Mouse (Mus musculus) cerebellum, postnatal 14 days (tissue): ENCODE data around the gene Hoxd3.

Experiments
- DNase-seq, 2 experiments: peaks; one replicate each; pipeline ENCODE4 v3.0.0; 2021; ENCODE audit warnings: mixed read lengths in 2 of 2

Gene Hoxd3

DNA sequence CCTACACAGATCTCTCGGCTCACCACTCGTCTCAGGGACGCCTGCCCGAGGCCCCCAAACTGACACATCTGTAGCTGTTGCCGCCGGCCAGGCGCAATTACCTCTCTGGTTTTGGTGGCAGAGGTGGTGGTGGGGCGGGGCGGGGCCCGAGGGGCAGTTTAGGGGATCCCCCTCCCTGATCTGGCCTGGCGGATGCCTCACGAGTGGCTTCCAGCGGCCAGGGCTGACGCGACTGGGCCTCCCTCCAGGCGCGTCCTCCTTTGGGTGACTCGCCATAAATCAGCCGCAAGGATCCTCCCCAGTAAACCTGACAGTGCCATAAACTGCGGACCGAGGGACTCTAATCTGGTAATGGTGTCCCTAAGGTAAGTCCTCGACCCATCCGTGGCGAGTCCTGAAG, 35.3 kb downstream of the Hoxd3 start:
- no peak for DNase-seq

DNA sequence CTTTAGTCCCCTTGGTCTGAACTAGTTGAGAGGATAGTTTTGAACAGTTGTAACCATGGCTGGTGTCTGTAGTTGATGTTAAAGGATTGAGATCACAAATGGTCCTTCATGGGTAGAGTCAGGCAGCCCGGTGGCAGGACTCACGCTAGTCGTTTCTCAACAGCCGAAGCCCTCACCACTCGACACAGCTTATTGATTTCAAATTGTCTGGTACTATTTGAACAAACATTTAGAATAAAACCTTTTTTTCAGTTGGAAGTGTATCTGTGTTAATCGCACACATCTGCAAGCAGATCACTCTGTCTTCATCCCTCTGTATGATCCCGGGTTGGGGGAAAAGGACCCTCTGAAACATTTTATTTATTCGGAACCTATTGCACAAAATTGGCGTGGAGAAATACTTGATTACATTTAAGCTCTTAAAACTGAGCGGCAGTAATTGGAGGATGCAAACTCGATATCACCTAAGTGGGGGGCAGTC, 36.0 kb downstream of the Hoxd3 start:
- DNase-seq = peak in 1 of 2 experiments; percentile 28

DNA sequence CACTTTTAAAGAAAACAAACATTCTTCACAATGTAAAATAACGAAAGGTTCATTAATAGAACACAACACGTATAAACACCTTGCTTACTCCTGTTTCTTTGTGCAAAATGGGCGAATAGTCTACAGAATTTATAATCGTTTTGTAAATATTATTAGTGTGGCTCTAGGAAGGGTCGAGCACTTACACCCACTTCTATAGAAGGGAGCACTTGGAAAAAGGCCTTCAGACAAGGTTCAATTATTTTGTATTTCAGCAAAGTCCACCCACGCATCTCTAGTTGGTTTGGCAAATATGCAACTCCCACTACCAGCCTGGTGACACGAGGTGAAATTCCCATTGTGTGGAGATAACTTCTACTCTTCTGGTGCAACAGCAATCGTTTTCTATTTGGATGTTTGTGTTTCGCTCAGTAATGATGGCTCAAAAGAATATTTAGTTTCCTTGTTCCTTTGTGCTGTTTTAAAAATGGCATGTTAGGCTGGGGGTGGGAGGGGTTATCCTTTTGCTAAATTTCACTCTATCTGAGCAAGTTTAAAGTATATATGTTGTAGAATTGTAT, 36.8 kb downstream of the Hoxd3 start:
- peak; percentile 2 to 40 for DNase-seq

DNA sequence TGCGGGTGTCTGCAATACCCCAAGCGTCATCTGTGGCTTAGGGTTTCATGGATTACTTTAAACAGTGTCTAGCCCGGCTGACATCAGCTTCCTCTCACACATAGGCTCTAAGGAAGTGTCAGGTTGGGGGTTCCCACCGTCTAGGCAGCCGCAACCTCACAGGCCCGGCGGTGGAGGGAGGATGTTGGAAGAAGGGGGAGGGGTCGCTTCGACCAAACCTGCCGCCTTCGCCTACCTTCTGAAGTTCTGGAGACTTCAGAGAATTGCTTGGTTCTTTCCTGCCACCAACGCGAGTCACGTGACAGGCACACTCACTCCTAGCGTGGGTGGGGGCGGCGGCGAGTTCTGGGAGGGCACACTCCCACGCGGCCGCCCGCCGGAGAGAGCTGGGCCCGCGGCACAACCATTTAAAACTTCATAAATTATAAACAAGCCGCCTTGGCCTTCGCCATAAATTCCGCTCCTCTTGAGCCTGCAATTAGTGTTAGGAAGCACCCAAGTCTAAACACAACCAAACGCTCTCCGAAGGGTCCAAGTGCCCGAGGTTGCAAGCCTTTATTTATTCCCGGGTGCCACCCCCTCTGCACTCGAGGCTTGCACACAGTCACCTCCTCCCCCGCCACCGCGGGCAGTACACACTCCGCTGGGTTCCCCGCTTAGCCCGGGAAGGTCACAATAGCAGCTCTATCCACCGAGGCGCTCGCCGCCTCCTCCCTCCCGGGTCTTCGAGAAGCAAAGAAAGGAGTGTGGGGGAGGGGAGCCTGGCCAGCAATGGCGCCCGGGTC, 37.8 kb downstream of the Hoxd3 start:
- DNase-seq = peak; percentile 20 to 32

DNA sequence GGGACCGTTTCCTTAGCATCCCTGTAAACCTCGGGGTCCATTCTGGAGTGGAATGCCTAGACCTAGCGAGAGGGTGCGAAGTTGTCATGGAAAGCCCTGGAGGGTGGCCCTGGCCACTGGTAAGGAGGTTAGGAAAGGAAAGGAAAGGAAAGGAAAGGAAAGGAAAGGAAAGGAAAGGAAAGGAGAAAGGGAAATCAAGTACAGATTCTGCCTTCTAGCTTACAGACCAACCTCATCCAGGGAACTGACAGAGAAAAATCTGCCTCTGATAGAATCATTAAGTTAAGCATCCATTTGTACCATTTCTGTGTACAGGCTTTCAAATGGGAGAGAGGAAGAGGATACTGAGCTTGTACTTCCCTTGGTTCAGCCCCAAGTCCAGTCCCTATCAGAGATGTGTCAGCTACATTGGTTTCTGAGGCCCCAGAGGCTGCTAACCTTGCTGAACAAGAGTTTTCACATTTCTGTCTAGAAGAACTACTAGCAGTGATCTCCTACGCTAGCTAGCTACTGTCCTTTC, 39.1 kb downstream of the Hoxd3 start:
- DNase-seq = no peak

DNA sequence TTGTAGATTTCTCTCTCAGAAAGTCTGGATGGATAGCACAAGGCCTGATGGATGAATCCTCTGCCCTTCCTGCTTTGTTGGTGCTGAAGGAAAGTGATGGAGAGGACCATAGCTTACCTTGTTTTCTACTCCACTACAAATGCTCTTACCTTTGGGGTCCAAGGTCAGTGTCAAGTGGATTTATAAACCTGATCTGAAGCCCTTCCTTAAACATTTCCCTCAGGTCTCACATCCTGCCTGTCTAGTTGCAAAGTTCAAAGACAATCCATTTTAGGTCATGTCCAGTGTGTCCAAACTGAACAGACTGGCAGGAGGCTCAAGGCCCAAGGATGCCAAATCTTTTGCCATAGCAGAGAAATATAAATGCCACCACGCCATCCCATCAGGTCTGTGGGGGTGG, 40.1 kb downstream of the Hoxd3 start:
- DNase-seq = no peak

DNA sequence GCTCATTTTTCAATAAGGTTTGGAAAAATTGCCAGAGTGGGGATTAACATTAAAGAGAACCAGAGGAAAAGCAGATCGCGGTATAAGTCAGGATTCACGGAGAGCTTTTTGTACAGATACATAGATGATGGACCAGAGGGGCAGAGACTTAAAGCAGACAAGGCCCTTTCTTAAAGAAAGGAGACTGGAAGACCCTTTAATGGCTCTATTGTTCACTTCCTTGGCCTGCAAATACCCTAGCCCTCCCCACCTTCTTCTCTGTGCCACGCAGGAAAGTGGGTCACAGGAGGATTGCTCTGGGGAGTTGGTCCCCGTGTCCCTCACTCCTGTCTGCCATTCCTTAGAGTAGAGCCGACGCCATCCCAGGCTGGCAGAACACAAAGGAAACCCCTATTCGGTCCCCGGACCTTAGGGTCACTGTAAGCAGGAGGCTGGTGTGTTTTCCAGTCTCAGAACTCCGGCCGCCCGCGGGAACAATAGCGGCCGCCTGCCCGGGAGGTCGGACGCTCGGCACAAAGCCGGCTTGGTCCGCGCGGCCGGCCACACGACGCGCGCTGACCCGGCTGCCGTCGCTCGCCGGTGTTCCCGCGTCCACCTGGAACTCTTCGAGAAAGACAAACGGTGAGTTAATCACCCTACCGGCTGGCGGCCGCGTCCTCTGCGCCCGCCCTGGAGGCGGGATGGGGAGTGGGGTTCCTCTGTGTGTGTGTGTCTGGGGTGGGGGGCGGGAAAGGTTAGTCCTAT, 40.9 kb downstream of the Hoxd3 start:
- DNase-seq = no peak

DNA sequence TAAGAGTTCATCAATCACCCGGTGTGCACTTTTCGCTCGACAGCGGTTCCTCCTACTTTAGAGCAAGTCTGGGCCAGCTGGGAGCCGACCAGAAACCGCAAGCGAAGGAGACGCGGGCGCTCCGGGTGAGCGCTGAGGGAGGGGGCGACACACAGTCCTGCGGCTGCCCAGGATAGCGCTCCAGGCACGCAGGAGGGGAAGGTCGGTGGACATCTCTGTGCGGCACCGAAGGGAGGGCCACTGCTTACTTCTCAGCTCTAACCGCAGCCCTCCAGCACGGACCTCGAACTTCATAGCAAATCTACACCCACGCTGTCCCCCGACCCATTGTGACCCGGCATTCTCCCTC, 41.4 kb downstream of the Hoxd3 start:
- no peak for DNase-seq

DNA sequence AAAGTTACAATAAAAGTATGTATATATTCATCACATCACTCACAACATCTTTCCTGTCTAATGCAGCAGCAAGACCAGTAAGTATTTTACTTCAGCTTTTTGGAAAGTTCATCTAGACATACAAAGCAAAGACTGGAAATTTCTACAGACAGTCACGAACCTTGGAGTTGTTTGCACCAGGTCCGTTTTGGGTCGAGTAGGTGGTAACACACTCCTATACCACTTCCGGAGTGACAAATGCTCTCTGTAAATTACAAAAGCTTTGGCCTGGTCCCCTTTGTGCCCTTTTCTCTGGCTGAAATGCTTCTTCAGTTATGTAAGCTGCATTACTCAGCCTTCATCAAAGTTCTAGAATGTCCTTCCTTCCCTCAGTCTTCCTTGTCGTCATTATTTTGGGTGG, 42.0 kb downstream of the Hoxd3 start:
- no peak for DNase-seq

DNA sequence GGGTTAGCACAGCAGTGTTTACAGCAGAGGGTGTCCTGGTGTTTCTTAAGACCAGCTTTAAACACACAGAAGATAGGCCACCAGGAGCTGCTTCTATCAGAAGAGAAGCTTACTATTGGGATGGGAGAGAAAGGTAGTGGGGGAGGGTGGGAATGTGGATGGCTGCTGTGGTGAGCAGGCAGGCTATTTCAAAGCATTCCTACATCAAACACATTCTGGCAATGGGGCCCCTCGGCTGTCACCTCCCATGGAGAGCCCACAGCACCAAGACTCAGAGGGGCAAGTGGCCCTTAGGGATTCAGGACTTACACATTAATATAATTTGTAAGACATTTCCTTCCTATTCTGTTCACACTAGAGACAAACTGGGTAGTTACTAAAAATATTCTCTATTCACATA, 48.4 kb downstream of the Hoxd3 start:
- no peak for DNase-seq

DNA sequence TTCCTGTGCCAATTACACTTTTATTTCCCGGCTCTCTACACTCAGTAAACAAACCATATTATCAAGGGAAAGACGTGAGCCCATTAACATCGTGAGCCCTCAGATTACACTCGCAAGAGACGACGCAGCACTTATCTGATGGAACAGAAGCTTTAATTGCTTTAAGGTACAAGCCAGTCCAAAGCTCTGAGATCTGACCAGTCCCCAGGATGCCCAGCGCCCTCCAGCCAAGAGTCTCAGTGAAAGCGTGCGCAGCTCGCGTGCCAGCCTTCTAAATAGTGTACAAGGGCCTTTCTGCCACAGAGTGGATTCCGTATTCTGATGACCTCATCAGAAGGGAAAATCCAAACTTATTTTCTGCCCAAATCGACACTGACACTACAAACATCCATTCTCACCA, 50.2 kb downstream of the Hoxd3 start:
- DNase-seq = no peak

DNA sequence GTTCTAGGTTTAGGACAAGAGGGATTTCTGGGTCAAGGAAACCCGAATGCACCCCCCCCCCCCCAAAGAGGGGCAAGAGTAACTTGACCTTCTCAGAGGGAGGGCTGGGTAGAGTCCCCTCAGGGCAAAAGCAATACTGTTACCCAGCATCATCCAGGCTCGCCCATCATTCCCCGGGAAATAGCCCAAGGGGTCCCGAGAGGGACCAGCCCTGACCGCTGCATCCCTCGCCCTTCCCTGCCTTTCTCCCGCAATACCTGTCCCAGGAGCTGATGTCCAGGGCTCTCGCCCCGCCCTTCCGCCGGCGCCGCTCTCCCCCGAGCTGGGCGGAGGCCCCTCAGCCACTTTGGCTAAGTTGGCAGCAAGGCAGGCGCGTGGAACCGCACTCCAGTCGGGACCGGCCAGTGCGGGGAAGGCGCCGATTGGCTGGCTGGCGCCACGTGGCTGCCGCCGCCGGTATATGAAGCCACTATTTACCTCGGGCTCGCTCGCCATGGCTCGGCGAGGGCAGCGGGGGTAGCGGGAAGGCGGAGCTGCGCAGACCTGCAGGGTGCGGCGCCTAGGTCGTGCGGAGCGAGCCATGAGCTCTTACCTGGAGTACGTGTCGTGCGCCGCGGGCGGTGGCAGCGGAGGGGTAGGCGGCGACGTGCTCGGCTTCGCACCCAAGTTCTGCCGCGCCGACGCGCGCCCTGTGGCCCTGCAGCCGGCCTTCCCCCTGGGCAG, 51.0 kb downstream of the Hoxd3 start, which contains the start of gene Hoxd1:
Gene Hoxd1, plus strand, starts transcription at position 459 of the 723 bp plus-strand sequence.
- peak; percentile 33 to 35 for DNase-seq

DNA sequence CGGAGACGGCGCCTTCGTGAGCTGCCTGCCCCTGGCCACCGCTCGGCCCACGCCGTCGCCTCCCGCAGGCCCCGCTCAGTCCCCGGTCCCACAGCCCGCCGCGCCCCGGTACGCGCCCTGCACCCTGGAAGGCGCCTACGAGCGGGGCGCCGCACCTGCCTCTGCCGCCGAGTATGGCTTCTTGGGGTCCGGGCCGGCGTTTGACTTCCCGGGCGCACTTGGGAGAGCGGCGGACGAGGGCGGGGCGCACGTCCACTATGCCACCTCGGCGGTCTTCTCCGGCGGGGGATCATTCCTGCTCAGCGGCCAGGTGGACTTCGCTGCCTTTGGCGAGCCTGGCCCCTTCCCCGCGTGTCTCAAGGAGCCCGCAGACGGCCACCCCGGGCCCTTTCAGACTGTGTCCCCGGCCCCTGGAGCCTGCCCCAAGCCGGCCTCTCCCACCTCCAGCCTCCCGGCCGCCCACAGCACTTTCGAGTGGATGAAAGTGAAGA, 51.6 kb downstream of the Hoxd3 start:
- DNase-seq = no peak

DNA sequence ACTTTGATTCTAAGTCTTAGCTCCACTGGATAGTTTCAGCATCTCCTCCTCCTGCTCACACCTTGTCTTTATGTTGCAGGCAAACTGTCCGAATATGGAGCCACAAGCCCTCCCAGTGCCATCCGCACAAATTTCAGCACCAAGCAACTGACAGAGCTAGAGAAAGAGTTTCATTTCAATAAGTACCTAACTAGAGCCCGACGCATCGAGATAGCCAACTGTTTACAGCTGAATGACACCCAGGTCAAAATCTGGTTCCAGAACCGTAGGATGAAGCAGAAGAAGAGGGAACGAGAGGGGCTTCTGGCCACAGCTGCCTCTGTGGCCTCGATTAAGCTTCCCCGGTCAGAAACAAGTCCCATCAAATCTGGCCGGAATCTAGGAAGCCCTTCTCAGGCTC, 52.2 kb downstream of the Hoxd3 start:
- no peak for DNase-seq

DNA sequence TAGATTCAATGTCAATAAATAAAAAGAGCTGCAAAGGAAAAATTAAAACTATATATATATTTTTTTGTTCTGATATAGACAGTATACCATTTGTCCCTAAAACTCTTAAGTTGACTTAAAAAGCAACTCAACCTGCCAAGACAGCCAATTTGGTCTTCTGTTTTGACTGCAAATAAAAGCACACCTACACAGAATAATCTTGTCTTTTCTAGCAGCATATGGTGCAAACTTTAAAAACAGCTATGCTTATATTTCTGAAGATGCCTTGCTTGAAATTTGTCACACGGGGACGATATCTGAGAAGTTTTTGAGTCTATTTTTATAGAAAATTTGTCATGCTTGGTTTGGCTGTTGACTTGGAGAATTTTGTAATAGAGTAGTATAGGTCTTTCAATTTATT, 62.6 kb downstream of the Hoxd3 start:
- DNase-seq = no peak

DNA sequence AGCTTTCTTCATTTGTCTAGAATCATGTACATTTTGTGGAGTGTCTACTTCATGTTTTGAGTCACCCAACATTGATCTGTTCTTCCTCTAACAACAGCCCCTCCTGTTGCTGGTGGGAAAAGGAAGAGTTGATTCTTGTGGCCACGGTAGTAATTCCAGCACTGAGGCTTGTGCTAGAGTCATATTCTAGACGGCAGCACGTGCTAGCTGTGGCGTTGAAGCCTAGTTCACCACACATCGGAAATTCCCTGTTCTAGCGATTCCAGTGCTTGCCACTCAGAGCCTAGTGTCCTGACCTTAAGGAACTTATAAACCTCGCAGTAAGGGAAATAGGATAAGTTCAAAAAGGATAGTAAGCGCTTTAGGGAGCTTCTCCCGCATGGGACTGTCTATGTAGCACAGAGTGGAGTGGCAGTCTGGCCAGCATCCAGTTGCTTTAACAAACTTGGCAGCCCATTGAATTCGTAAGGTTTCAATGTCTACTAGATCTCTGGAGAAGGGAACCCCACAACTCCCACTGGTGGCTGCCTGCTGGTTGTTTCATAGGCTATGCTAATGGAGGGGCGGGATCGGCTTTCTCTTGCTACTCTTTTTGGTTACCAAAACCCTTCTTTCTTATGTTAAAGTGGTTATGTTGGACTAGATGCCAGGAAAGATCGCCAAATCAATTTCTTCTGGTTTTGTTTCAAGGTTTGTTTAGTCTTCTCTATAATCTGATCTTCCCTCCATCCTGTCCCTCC, 66.0 kb downstream of the Hoxd3 start:
- DNase-seq = no peak

DNA sequence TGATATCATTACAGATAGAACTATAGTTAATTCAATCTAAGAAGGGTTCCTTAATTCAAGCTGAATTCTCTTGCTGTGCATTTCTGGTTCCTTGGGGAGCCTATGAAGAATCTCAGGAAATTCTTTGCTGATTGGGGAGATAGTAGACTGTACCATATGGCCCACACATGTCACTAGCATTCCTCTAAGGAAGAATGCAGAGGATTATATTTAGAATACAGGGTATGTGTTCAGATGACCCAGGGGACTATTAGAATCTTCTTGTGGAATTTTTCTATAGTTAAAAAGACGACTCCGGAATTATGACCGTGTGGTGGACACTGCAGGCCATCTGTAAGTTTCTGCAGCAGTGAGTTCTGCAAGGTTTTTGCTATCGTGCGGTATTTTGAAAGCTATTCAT, 69.7 kb downstream of the Hoxd3 start:
- no peak for DNase-seq

DNA sequence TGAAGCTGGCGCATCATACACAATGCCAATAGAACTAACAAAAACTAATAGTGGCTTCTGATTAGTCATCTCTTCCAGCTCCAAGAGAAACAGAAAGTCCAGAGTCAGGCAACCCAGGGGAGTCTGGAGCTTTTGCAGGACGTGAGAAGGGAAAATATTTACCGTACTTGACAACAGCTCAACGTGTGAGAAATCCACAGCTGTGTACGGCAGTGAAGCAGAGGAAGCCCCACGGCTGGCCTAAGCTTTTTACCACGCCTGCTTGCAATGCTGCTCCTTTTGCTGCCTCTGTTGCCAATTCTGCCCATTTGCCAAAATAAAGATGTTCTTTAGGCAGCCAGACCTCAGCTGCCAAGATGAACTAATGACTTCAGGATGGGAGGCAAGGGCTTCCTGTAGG, 83.8 kb downstream of the Hoxd3 start:
- no peak for DNase-seq
